Mouse (Mus musculus) thymus, adult 2 months (tissue): ENCODE data around the gene Zfp385b.

ENCODE experiments used
- CTCF ChIP-seq: fragments of 200-500 bp; IDR thresholded peaks from 2 replicates; pipeline ENCODE4 v1.5.1; 2012; ENCODE audit warnings: mild to moderate bottlenecking, control low read depth, low read length, moderate library complexity, borderline replicate concordance; ENCODE audit not compliant: control insufficient read depth, poor library complexity, insufficient read depth; ENCODE audit errors: extremely low read depth
- POLR2A ChIP-seq: fragments of 200-500 bp; IDR thresholded peaks from 2 replicates; pipeline ENCODE4 v1.6.1; 2012; ENCODE audit warnings: mild to moderate bottlenecking, low read length, control low read depth, moderate library complexity; ENCODE audit not compliant: control insufficient read depth, poor library complexity, insufficient read depth; ENCODE audit errors: extremely low read depth

DNA sequence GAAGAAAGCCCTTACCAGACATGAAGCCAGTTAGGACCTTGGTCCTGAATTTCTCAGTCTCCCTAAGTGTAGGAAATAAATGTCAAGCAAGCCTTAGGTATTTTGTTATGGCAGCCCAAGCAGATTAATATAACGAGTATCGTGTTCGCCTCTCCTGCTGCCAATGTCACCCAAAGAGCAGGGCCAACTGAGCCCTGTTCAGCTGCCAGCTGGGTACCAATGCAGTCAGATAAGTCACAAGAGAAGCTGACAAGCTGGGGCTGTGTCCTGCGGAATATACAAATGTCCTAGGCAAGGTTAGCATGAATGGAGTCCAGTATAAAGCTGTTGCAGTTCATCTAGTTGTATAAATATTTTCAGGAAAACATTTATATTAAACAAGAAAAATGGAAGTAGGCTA lies 277.8 kb downstream of the Zfp385b start:
- TF ChIP-seq CTCF (no peak), POLR2A (no peak)
